Mouse (Mus musculus): ENCODE results near the gene Mybpc2.

Mybpc2 gene

DNA sequence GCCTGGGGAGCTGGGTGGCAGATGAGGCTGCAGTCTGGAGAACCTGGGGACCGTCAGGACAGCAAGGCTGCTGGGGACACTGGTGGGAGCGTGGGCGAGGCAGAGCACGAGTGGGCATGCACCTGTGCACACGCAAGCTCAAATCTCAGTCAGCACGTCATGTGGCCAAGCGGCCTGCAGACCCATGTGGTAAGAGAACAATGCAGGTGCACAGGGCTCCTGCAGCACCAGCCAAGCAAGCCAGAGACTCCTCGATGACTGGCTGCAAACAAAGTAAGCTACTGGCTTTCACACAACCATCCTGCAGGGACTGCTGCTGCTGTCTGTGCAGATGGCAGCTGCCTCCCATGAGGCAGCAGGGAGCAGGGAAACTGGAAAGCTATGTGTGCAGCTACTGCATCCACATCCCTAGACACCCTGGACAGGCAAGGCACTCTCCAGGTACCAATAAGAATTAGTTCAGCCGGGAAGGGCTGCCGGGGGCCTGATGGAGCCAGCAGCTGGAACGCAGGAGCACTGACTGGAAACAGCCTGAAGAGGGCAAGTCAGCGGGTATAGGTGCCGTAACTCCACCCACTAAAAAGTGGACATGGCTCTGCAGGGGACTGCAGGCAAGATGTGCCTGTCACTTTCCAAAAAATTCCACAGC, 37.4 kb downstream of the Mybpc2 start:
- in situ Hi-C loops (cut with MboI, MseI): no loop called here

DNA sequence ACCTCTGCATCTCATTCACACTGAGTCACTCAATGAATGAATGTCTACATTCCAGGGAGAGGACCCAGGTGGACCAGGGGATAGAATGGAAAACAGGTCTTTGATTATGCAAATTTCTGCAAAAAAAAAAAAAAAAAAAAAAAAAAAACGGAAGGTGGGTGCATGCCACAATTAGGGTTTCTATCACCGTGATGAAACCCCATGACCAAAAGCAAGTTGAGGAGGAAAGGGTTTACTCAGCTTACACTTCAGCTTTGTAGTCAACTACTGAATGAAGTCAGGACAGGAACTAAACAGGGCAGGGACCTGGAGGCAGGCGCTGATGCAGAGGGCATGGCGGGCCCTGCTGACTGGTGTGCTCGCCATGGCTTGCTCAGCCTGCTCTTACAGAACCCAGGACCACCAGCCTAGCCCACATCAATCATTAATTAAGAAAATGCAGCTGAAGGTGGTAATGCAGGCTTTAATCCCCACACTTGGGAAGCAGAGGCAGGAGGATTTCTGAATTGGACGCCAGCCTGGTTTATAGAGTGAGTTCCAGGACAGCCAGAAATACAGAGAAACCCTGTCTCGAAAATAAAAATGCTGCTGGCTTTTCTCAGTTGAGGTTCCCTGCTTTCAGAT, 38.8 kb downstream of the Mybpc2 start:
- in situ Hi-C loops (cut with MboI, MseI): no loop called here

GRCm38 (mm10) chr7:44484841-44485571, 39.5 kb downstream of the Mybpc2 start:
- in situ Hi-C loops (cut with MboI, MseI): loop anchor here (5.0 kb wide), 1 partner anchor 223 kb away; the partner anchor contains the start of gene Gm15517

- in situ Hi-C loops (cut with MboI, MseI): loop anchor here (5.0 kb wide), 1 partner anchor 222 kb away; the partner anchor contains the start of gene Gm15517
Measured at GRCm38 (mm10) chr7:44484109-44484508, 40.3 kb downstream of the Mybpc2 start.

DNA sequence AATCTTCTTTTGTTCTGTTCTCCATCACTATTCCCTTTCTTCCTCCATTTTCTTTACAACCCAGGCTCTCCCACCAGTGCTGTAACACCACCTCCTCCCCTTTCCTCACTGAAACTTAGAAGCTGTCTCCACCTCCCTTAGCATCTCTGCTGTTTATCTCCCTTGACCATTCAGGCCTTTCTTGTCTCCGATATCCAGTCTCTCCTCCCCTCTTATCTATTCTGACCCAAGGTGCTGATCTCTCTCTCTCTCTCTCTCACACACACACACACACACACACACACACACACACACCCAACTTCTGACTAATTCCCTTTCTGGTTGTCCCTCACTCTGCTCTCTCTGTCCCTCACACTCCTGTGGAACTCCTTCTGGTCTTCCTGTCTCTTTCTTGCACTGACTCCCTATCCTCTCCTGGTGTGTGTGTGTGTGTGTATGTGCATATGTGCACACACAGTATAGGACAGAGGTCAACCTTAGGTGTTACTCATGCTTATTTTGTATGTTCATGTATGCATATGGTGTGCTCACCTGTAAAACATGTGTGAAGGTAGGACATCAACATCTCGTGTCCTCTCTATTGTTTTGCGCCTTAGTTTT, 41.5 kb downstream of the Mybpc2 start:
- in situ Hi-C loops (cut with MboI, MseI): loop anchor here (5.0 kb wide), 1 partner anchor 221 kb away; the partner anchor contains the start of gene Gm15517

GRCm38 (mm10) chr7:44475046-44475614, 49.3 kb downstream of the Mybpc2 start:
- in situ Hi-C loops (cut with MboI, MseI): no loop called here

DNA sequence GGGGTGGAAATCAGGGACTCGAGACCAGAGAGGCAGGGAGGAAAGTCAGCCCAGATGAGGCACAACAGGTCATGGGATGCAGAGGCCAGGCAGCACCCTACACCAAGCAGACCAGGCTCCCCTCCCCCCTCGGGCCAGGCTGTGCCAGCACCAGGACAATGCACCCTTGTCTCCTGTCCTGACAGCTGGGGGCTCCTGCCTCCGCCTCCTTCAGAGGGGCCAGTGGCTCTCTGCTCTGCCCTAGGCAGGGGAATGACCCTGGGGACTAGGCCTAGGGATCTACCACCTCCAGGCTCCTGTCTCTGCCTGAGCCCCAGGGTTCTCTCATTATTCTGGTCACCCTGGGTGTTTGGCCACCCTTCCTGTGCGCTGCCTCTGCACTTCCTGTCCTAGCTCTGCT, 50.0 kb downstream of the Mybpc2 start:
- in situ Hi-C loops (cut with MboI, MseI): no loop called here

GRCm38 (mm10) chr7:44472961-44473646, 51.4 kb downstream of the Mybpc2 start:
- in situ Hi-C loops (cut with MboI, MseI): no loop called here

DNA sequence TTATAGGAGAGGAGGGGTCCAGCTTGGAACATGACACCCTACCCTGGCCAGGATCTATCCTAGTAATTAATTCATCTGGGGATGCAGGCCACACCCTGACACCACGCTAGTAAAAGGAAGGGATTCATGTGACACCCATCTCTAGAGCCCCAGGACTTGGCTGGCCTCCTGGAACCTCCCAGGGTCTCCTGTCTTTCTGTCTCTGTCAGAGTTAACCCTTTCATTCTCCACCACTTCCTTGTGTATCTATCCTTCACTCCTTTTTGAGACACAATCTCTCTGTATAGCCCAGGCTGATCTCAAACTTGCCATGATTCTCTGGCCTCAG, 51.9 kb downstream of the Mybpc2 start:
- in situ Hi-C loops (cut with MboI, MseI): no loop called here

- in situ Hi-C loops (cut with MboI, MseI): no loop called here
Measured at GRCm38 (mm10) chr7:44471880-44472557, 52.4 kb downstream of the Mybpc2 start.

DNA sequence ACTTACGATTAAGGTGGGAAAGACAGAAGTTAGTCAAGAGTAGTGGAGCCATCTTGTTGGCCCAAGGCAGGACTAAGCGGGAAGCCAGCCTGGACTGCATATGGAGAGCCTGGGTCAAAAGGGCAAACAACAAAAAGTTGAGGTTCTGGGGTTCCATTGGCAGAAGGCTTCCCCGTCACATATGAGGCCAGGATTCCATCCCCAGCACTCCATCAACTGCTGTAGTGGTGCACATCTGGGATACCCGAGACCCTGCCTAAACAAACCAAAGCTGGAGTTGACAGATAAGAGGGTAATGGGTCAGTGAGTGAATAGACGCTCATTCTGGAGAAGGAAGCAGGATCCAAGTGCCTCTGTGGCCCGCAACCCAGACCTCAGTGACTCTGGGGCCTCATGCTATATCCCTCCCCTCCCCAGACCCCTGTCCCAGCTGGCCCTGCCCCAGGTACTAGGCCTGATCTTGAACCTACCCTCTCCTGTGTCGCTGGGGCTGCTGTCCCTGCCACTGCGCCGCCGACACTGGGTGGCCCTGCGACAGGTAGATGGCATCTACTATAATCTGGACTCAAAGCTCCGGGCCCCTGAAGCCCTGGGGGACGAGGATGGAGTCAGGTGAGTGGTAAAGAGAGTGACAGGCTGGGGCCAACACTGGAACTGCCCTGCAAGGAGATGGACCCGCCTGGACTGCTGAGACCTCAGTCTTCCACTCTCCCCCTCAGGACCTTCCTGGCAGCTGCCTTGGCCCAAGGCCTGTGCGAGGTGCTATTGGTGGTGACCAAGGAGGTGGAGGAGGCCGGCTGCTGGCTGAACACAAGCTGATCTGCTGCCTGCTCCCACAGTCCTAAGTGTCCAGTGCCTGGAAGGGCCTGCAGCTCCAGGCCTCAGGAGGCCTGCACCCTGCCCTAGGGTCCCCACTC, 53.5 kb downstream of the Mybpc2 start:
- in situ Hi-C loops (cut with MboI, MseI): no loop called here

- in situ Hi-C loops (cut with MboI, MseI): no loop called here
Measured at GRCm38 (mm10) chr7:44469677-44470675, 54.5 kb downstream of the Mybpc2 start.

DNA sequence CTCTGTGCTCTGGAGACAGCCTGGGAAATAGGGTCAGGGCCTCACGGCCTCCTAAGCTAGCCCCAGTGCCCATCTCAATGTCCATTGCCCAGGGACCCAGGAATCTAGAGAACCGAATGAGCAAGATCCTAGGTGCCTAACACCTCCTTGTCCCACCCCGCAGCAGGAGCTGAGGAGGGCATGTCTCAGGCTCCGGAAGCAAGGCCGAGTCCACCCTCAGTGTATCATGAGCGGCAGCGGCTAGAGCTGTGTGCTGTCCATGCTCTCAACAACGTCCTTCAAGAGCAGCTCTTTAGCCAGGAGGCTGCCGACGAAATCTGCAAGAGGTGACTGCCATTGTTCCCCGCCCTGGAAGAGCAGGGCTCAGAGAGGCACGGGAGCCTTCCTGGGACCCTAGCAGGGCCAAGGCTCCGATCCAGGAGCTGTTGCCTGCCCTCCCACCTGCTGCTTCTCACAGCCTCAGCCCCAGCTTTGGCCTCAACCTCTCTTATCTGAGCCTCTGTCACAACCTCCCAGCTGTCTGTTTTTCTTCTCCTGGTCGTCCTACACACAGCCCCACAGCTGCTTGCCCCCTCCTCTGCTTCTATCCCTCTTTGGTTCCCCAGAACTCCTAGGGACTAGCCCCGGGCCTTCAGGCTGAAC, 55.7 kb downstream of the Mybpc2 start:
- in situ Hi-C loops (cut with MboI, MseI): no loop called here

DNA sequence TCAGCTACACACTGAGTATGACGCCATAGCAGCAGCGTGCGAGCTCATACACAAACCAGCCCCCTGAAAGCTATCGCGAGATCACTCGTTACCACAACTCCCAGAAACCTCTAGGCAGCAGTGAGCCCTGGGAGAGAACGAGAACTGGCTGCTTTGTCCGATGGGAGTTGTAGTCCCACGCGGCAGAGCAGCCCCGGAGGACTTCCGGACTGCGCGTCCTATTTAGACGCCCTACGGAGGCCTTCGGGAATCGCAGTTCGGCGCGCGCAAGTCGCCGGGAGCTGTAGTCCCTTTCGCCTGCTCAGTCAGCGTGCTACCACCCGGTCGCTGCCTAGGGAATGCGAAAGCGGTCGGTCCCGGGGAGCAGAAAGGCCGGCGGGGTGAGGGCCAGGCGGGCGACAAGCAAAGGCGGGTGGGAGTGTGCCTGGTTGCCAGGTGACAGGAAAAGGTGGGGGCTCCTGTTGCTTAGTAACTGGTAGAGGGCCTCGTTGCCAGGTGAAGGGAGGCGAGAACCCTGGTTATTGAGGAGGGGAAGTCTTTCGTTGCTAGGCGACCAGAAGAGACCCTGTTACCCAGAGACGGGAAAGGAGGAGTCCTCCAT, 56.5 kb downstream of the Mybpc2 start, which contains the start of gene Josd2:
Josd2 (plus strand) TSS at position 170 of the 601 bp plus-strand sequence.
- in situ Hi-C loops (cut with MboI, MseI): no loop called here

DNA sequence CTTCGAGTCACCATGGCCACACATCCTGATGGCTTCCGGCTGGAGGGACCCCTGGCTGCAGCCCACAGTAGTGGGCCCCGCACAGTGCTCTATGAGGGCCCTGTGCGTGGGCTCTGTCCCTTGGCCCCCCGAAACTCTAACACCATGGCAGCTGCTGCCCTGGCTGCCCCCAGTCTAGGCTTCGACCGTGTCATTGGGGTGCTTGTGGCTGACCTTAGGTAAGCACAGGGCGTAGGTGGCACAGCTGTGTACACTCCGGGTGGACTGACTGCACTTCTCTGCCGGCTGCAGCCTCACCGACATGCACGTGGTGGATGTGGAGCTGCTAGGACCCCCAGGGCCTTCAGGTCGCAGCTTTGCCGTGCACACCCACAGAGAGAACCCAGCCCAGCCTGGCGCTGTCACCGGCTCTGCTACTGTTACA, 57.6 kb downstream of the Mybpc2 start:
- in situ Hi-C loops (cut with MboI, MseI): no loop called here

GRCm38 (mm10) chr7:44466006-44466887, 58.2 kb downstream of the Mybpc2 start:
- in situ Hi-C loops (cut with MboI, MseI): no loop called here
